In genomic region chr11:114016108-114016888, GRCm38 (mm10) we compare ENCODE assay signal across 14 mouse cellular contexts. TPM values are rescaled to one million over a fixed set of nuclear protein-coding genes. Genes with fewer than 3 reads are reported as not detected.
DNase-seq lines count a peak whose midpoint lies in the region; ATAC-seq lines count a peak whose summit lies in the region.
"Had no signal": no experiment of that assay in that cellular context is flagged by ENCODE, and none has a peak within 500 bp of the region (broad histone marks: within the 10 kb centered on the region; RNA-seq: fewer than 3 reads in every experiment).

No protein-coding gene starts in this region.

- peaks cover 34% of the 10 kb centered on the region for H3K27me3 ChIP-seq in kidney, embryonic 15.5 days
- H3K27me3 ChIP-seq in embryonic facial prominence, embryonic 14.5 days (replicated peaks; ENCODE audit: control insufficient read depth, insufficient read depth, low read length): no peaks in the 10 kb centered on the region; the same call in none of the 2 replicates
- peaks cover 71% of the 10 kb centered on the region for H3K27me3 ChIP-seq in limb, embryonic 10.5 days (ENCODE audit: low read depth, poor library complexity, severe bottlenecking)
- 0 out of 2 replicates have a peak, but pooled peaks cover 6% of the 10 kb centered on the region for H3K27me3 ChIP-seq in neural tube, embryonic 15.5 days (replicated peaks)

- intact Hi-C loops in left cerebral cortex, postnatal 14 days (cut with DNase I): no loop called here

- WGBS in kidney, embryonic 15.5 days: 28% methylated on average over 15 of the region's 15 CpGs
- WGBS in embryonic facial prominence, embryonic 14.5 days: 22% methylated on average over 15 of the region's 15 CpGs
- WGBS in limb, embryonic 10.5 days: 27% methylated on average over 15 of the region's 15 CpGs
- WGBS in neural tube, embryonic 15.5 days: 23% methylated on average over 15 of the region's 15 CpGs

- no peak for ATAC-seq in kidney, embryonic 15.5 days (replicated peaks; ENCODE audit: low FRiP score)
- 0 out of 2 replicates have a peak, but pooled peaks have one; percentile 7 for ATAC-seq in embryonic facial prominence, embryonic 14.5 days (ENCODE audit: low read depth)
- no peak for ATAC-seq in neural tube, embryonic 15.5 days (ENCODE audit: low FRiP score)

- peak overlapping the region; percentile 15; the same call in 1 of the 2 replicates for H3K27ac ChIP-seq in kidney, embryonic 15.5 days
- H3K27ac ChIP-seq in embryonic facial prominence, embryonic 14.5 days (replicated peaks; ENCODE audit: low read depth, low read length): no peak overlapping the region
- H3K27ac ChIP-seq in limb, embryonic 10.5 days: peak overlapping the region; percentile 26; the same call in 1 of the 2 replicates
- H3K27ac ChIP-seq in neural tube, embryonic 15.5 days (replicated peaks): peak overlapping the region; percentile 33
- H3K27ac ChIP-seq: heart, adult 2 months; stomach, postnatal 0 days had no signal

- no peaks in the 10 kb centered on the region for H3K36me3 ChIP-seq in kidney, embryonic 15.5 days
- H3K36me3 ChIP-seq in embryonic facial prominence, embryonic 14.5 days (ENCODE audit: control insufficient read depth, insufficient read depth, low read length): no peaks in the 10 kb centered on the region
- H3K36me3 ChIP-seq in limb, embryonic 10.5 days: no peaks in the 10 kb centered on the region
- H3K36me3 ChIP-seq in neural tube, embryonic 15.5 days: no peaks in the 10 kb centered on the region

- H3K4me2 ChIP-seq in kidney, embryonic 15.5 days: peak overlapping the region; percentile 33; the same call in 1 of the 2 replicates
- peak overlapping the region; percentile 18 for H3K4me2 ChIP-seq in embryonic facial prominence, embryonic 14.5 days (ENCODE audit: low read depth, low read length)
- H3K4me2 ChIP-seq in neural tube, embryonic 15.5 days: 0 out of 2 replicates have a peak overlapping the region, but pooled peaks have one; percentile 1

- DNase-seq in kidney, adult 8-10 months: no peak
- DNase-seq in embryonic facial prominence, embryonic 14.5 days (ENCODE audit: low spot score): no peak
- DNase-seq in limb, embryonic 10.5 days (ENCODE audit: low spot score): peak; percentile 47
- DNase-seq in gastrocnemius, adult 8-10 months (ENCODE audit: low spot score in 2 of 2): no peak
- DNase-seq in left cerebral cortex, postnatal 14 days (ENCODE audit: low spot score in 2 of 2): no peak
- DNase-seq: cerebellum, adult 9-11 months; kidney, adult 11 months; liver; right cerebral cortex, postnatal 25 days had no signal

- no peak overlapping the region for H3K9ac ChIP-seq in kidney, embryonic 15.5 days
- no peak overlapping the region for H3K9ac ChIP-seq in embryonic facial prominence, embryonic 14.5 days (ENCODE audit: low read depth, low read length)
- H3K9ac ChIP-seq in neural tube, embryonic 15.5 days (replicated peaks): no peak overlapping the region

- H3K4me3 ChIP-seq in kidney, embryonic 15.5 days (replicated peaks): no peak overlapping the region
- H3K4me3 ChIP-seq in embryonic facial prominence, embryonic 14.5 days (ENCODE audit: low read depth, low read length): no peak overlapping the region
- H3K4me3 ChIP-seq in limb, embryonic 10.5 days: peak overlapping the region; percentile 20; the same call in 1 of the 2 replicates
- no peak overlapping the region for H3K4me3 ChIP-seq in neural tube, embryonic 15.5 days (replicated peaks)
- H3K4me3 ChIP-seq: heart, adult 2 months; myocyte had no signal

- no peaks in the 10 kb centered on the region for H3K9me3 ChIP-seq in kidney, embryonic 15.5 days (replicated peaks)
- H3K9me3 ChIP-seq in embryonic facial prominence, embryonic 14.5 days (ENCODE audit: control insufficient read depth, low read length): no peaks in the 10 kb centered on the region
- H3K9me3 ChIP-seq in limb, embryonic 10.5 days (replicated peaks): no peaks in the 10 kb centered on the region
- no peaks in the 10 kb centered on the region for H3K9me3 ChIP-seq in neural tube, embryonic 15.5 days (replicated peaks)

- H3K4me1 ChIP-seq in kidney, embryonic 15.5 days: peaks cover 48% of the 10 kb centered on the region
- peaks cover 30% of the 10 kb centered on the region for H3K4me1 ChIP-seq in embryonic facial prominence, embryonic 14.5 days (ENCODE audit: control insufficient read depth, insufficient read depth, low read length)
- H3K4me1 ChIP-seq in limb, embryonic 10.5 days: peaks cover 52% of the 10 kb centered on the region
- H3K4me1 ChIP-seq in neural tube, embryonic 15.5 days: peaks cover 59% of the 10 kb centered on the region

RNA-seq across cellular contexts. Expression of gene Sdk2, which starts 50.5 kb away (rescaled TPM):
- 3.6 and 4.3 TPM in 2 replicates for polyA plus RNA-seq in kidney, embryonic 15.5 days (2015; fragmentation: Nextera tagmentation; extraction: Ambion mirVana)
- polyA plus RNA-seq in embryonic facial prominence, embryonic 14.5 days (2014; fragmentation: Nextera tagmentation; extraction: Ambion mirVana): 5.9 and 6.3 TPM in 2 replicates
- polyA plus RNA-seq in limb, embryonic 10.5 days (2016; fragmentation: Nextera tagmentation; extraction: Ambion mirVana): 0.66 and 1.1 TPM in 2 replicates
- 3.7 and 4.6 TPM in 2 replicates for polyA plus RNA-seq in neural tube, embryonic 15.5 days (2015; fragmentation: Nextera tagmentation; extraction: Ambion mirVana)
- under 1 TPM; 0.19 to 0.58 (median 0.48) TPM for total RNA-seq in gastrocnemius, adult 8-10 months (2022)
- total RNA-seq in left cerebral cortex, postnatal 14 days (2021): 10 to 100 TPM; 34.7 to 44.8 TPM
